Mouse (Mus musculus) frontal cortex, adult (tissue): ENCODE data around the gene Ppm1l.

Source experiments
- ATAC-seq: cut with Nextera tagmentation; 2 replicates; pipeline ENCODE4 v1.9.2; 2017; ENCODE audit warnings: mild to moderate bottlenecking, moderate library complexity, mixed read lengths; ENCODE audit not compliant: low TSS enrichment

The Ppm1l gene

GRCm38 (mm10) chr3:69333819-69334218 is 17.2 kb downstream of the Ppm1l start:
- ATAC-seq, result no peak

- ATAC-seq, result no peak
These were observed 23.8 kb downstream of the Ppm1l start for GRCm38 (mm10) chr3:69340486-69340885.

- ATAC-seq, result no peak
These were observed 24.3 kb downstream of the Ppm1l start for GRCm38 (mm10) chr3:69340971-69341370.

GRCm38 (mm10) chr3:69341514-69341913 is 24.9 kb downstream of the Ppm1l start:
- ATAC-seq, result no peak

GRCm38 (mm10) chr3:69342247-69342921 is 25.7 kb downstream of the Ppm1l start:
- ATAC-seq, result peak; percentile 80

GRCm38 (mm10) chr3:69343124-69343523 is 26.5 kb downstream of the Ppm1l start:
- ATAC-seq, result no peak

GRCm38 (mm10) chr3:69346514-69346913 is 29.9 kb downstream of the Ppm1l start:
- peak; percentile 79 for ATAC-seq

GRCm38 (mm10) chr3:69348197-69348920 is 31.7 kb downstream of the Ppm1l start:
- peak; percentile 33 for ATAC-seq

GRCm38 (mm10) chr3:69348921-69349237 is 32.2 kb downstream of the Ppm1l start:
- no peak for ATAC-seq

- ATAC-seq, result no peak
These were observed 33.3 kb downstream of the Ppm1l start for GRCm38 (mm10) chr3:69349973-69350372.

GRCm38 (mm10) chr3:69352194-69352593 is 35.5 kb downstream of the Ppm1l start:
- no peak for ATAC-seq

GRCm38 (mm10) chr3:69354681-69355080 is 38.0 kb downstream of the Ppm1l start:
- no peak for ATAC-seq

GRCm38 (mm10) chr3:69356078-69356665 is 39.5 kb downstream of the Ppm1l start:
- no peak for ATAC-seq

- ATAC-seq, result no peak
These were observed 40.1 kb downstream of the Ppm1l start for GRCm38 (mm10) chr3:69356781-69357180.

- ATAC-seq, result no peak
These were observed 41.4 kb downstream of the Ppm1l start for GRCm38 (mm10) chr3:69357897-69358619.

GRCm38 (mm10) chr3:69358620-69358964 is 41.9 kb downstream of the Ppm1l start:
- ATAC-seq, result no peak

- ATAC-seq, result no peak
These were observed 43.7 kb downstream of the Ppm1l start for GRCm38 (mm10) chr3:69360263-69360895.

- peak; percentile 64 for ATAC-seq
These were observed 45.1 kb downstream of the Ppm1l start for GRCm38 (mm10) chr3:69361487-69362349.

- peak; percentile 32 for ATAC-seq
These were observed 45.7 kb downstream of the Ppm1l start for GRCm38 (mm10) chr3:69362350-69362790.

GRCm38 (mm10) chr3:69362906-69363305 is 46.2 kb downstream of the Ppm1l start:
- ATAC-seq, result no peak

GRCm38 (mm10) chr3:69364151-69364550 is 47.5 kb downstream of the Ppm1l start:
- ATAC-seq, result no peak
